In the genomic region with DNA sequence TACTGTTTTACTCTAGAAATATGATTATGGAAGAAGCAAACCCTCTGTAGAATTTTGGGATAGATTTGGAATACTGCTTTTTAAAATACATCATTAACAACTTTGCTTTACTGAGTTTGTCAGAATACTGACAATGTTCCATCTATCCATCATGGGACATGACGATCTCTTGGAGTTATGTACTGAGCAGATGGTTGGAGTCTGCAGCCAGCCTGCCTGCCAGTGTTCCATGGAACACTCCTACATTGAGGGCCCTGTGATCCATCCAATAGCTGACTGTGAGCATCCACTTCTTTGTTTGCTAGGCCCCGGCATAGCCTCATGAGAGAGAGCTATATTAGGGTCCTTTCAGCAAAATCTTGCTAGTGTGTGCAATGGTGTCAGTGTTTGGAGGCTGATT, we compare ENCODE assay signal across 17 mouse cellular contexts.
DNase-seq lines count a peak whose midpoint lies in the region; ATAC-seq lines count a peak whose summit lies in the region.
"Had no signal": no experiment of that assay in that cellular context is flagged by ENCODE, and none has a peak within 500 bp of the region (broad histone marks: within the 10 kb centered on the region; RNA-seq: fewer than 3 reads in every experiment).

No protein-coding gene starts in this region.

- no peaks in the 10 kb centered on the region for H3K27me3 ChIP-seq in forebrain, embryonic 14.5 days (replicated peaks; ENCODE audit: control insufficient read depth, insufficient read depth, low read length)
- no peaks in the 10 kb centered on the region for H3K27me3 ChIP-seq in forebrain, embryonic 11.5 days (ENCODE audit: control insufficient read depth, insufficient read depth, low read length)
- no peaks in the 10 kb centered on the region for H3K27me3 ChIP-seq in forebrain, embryonic 16.5 days (replicated peaks; ENCODE audit: control insufficient read depth, insufficient read depth, low read length)
- H3K27me3 ChIP-seq: CH12.LX; heart, embryonic 13.5 days; hindbrain, embryonic 13.5 days; limb, embryonic 15.5 days had no signal

- H3K4me2 ChIP-seq in forebrain, embryonic 14.5 days (ENCODE audit: low read length), result no peak overlapping the region
- no peak overlapping the region for H3K4me2 ChIP-seq in forebrain, embryonic 11.5 days (ENCODE audit: low read depth, low read length, severe bottlenecking)
- H3K4me2 ChIP-seq in forebrain, embryonic 16.5 days (ENCODE audit: low read length), result no peak overlapping the region
- H3K4me2 ChIP-seq: heart, embryonic 13.5 days; hindbrain, embryonic 13.5 days; limb, embryonic 15.5 days; midbrain, embryonic 11.5 days had no signal

- no peak overlapping the region for H3K4me3 ChIP-seq in forebrain, embryonic 14.5 days (ENCODE audit: low read depth, low read length)
- H3K4me3 ChIP-seq in forebrain, embryonic 11.5 days (ENCODE audit: low read depth, low read length), result no peak overlapping the region
- no peak overlapping the region for H3K4me3 ChIP-seq in forebrain, embryonic 16.5 days (replicated peaks; ENCODE audit: low read length)
- H3K4me3 ChIP-seq: heart, embryonic 13.5 days; hindbrain, embryonic 13.5 days; limb, embryonic 15.5 days had no signal

- no peaks in the 10 kb centered on the region for H3K36me3 ChIP-seq in forebrain, embryonic 14.5 days (ENCODE audit: control insufficient read depth, insufficient read depth, low read length)
- H3K36me3 ChIP-seq in forebrain, embryonic 11.5 days (ENCODE audit: control insufficient read depth, insufficient read depth, low read length), result no peaks in the 10 kb centered on the region
- H3K36me3 ChIP-seq in forebrain, embryonic 16.5 days (ENCODE audit: control insufficient read depth, insufficient read depth), result no peaks in the 10 kb centered on the region
- H3K36me3 ChIP-seq: heart, embryonic 13.5 days; hindbrain, embryonic 13.5 days; limb, embryonic 15.5 days had no signal

- no peaks in the 10 kb centered on the region for H3K4me1 ChIP-seq in forebrain, embryonic 14.5 days (ENCODE audit: control insufficient read depth, insufficient read depth, low read length)
- H3K4me1 ChIP-seq in forebrain, embryonic 11.5 days (replicated peaks; ENCODE audit: control insufficient read depth, insufficient read depth, low read length), result no peaks in the 10 kb centered on the region
- H3K4me1 ChIP-seq in forebrain, embryonic 16.5 days (replicated peaks; ENCODE audit: control insufficient read depth, insufficient read depth, low read length), result no peaks in the 10 kb centered on the region
- H3K4me1 ChIP-seq: heart, embryonic 13.5 days; hindbrain, embryonic 13.5 days; limb, embryonic 15.5 days had no signal

- 84% methylated on average over 2 of the region's 2 CpGs for WGBS in forebrain, embryonic 14.5 days
- 96% methylated on average over 2 of the region's 2 CpGs for WGBS in forebrain, embryonic 11.5 days
- WGBS in forebrain, embryonic 16.5 days, result 59% methylated on average over 2 of the region's 2 CpGs

- no peaks in the 10 kb centered on the region for H3K9me3 ChIP-seq in forebrain, embryonic 14.5 days (replicated peaks; ENCODE audit: control insufficient read depth, low read length)
- no peaks in the 10 kb centered on the region for H3K9me3 ChIP-seq in forebrain, embryonic 11.5 days (ENCODE audit: control insufficient read depth, low read length)
- no peaks in the 10 kb centered on the region for H3K9me3 ChIP-seq in forebrain, embryonic 16.5 days (ENCODE audit: control insufficient read depth, low read length)
- H3K9me3 ChIP-seq: heart, embryonic 13.5 days; hindbrain, embryonic 13.5 days; limb, embryonic 15.5 days had no signal

- peak; percentile 52 for DNase-seq in forebrain, embryonic 14.5 days (ENCODE audit: low spot score)
- DNase-seq in forebrain, embryonic 11.5 days (ENCODE audit: low spot score), result no peak
- DNase-seq in cerebellum, adult 8-10 months, result peak; percentile 15
- DNase-seq in layer of hippocampus, postnatal 10 days (ENCODE audit: low spot score in 2 of 2), result peak; percentile 21 to 35
- no peak for DNase-seq in urinary bladder, postnatal 10 days (ENCODE audit: low spot score)
- DNase-seq in thymus, postnatal 25 days, result no peak
- no peak for DNase-seq in embryo, embryonic 11 days
- DNase-seq: adrenal gland, postnatal 36 days; thymus, postnatal 14 days had no signal

- no peak overlapping the region for H3K27ac ChIP-seq in forebrain, embryonic 14.5 days (ENCODE audit: low read depth, low read length)
- no peak overlapping the region for H3K27ac ChIP-seq in forebrain, embryonic 11.5 days (ENCODE audit: low read depth, low read length)
- no peak overlapping the region for H3K27ac ChIP-seq in forebrain, embryonic 16.5 days (ENCODE audit: low read length)
- H3K27ac ChIP-seq: heart, embryonic 13.5 days; hindbrain, embryonic 13.5 days; limb, embryonic 15.5 days had no signal

- H3K9ac ChIP-seq in forebrain, embryonic 14.5 days (ENCODE audit: low read length), result no peak overlapping the region
- H3K9ac ChIP-seq in forebrain, embryonic 11.5 days (ENCODE audit: low read length), result no peak overlapping the region
- H3K9ac ChIP-seq in forebrain, embryonic 16.5 days (replicated peaks; ENCODE audit: low read depth, low read length), result no peak overlapping the region
- H3K9ac ChIP-seq: heart, embryonic 13.5 days; hindbrain, embryonic 13.5 days; limb, embryonic 15.5 days had no signal

- peak; percentile 50; the same call in 1 of the 2 replicates for ATAC-seq in forebrain, embryonic 14.5 days
- ATAC-seq in forebrain, embryonic 11.5 days (replicated peaks; ENCODE audit: low FRiP score), result no peak
- ATAC-seq in forebrain, embryonic 16.5 days, result peak; percentile 89
- ATAC-seq: inflammation-experienced regulatory T-cells, adult 6 months; lung, postnatal 0 days had no signal

Comparison
In these comparisons a context has a peak if more than half of its experiments do, and no peak if none do; other contexts are left out.
1. DNase-seq: peak in forebrain, embryonic 14.5 days (single experiment), cerebellum, adult 8-10 months (single experiment) and layer of hippocampus, postnatal 10 days (2 of 2); none in forebrain, embryonic 11.5 days (single experiment), urinary bladder, postnatal 10 days (single experiment), thymus, postnatal 25 days (single experiment) and embryo, embryonic 11 days (single experiment).